Mouse (Mus musculus) neural tube, embryonic 11.5 days (tissue): ENCODE results near the gene Map1s. TPM values are rescaled to one million over a fixed set of nuclear protein-coding genes. Genes with fewer than 3 reads are reported as not detected.
A peak's percentile ranks its signal among the peaks of the same experiment; 100 is the strongest.

Experiments
- ATAC-seq: fragments of 200-750 bp; cut with Nextera tagmentation; 2 replicates; pipeline ENCODE4 v1.8.0; 2017; ENCODE audit warnings: moderate number of reproducible peaks, mild to moderate bottlenecking, moderate TSS enrichment, moderate library complexity; ENCODE audit not compliant: insufficient read depth, low FRiP score, low TSS enrichment
- DNase-seq: peaks from one replicate; pipeline ENCODE4 v3.0.0-alpha.2; 2015; ENCODE audit warnings: low spot score
- H3K27ac ChIP-seq: fragments of 300-500 bp; sonication (generic); 2 replicates; pipeline ENCODE4 v1.5.1; 2014; ENCODE audit warnings: low read depth, mild to moderate bottlenecking, low read length
- H3K27me3 ChIP-seq: fragments of 300-500 bp; sonication (generic); 2 replicates; pipeline ENCODE4 v1.6.1; 2014; ENCODE audit warnings: mild to moderate bottlenecking, low read length, mixed read lengths; ENCODE audit not compliant: control insufficient read depth, insufficient read depth
- H3K36me3 ChIP-seq: fragments of 300-500 bp; sonication (generic); 2 replicates; pipeline ENCODE4 v1.6.1; 2014; ENCODE audit warnings: mild to moderate bottlenecking, low read length, moderate library complexity, mixed read lengths; ENCODE audit not compliant: control insufficient read depth, insufficient read depth
- H3K4me1 ChIP-seq: fragments of 300-500 bp; sonication (generic); 2 replicates; pipeline ENCODE4 v1.6.1; 2014; ENCODE audit warnings: low read length, mixed read lengths; ENCODE audit not compliant: control insufficient read depth, insufficient read depth
- H3K4me2 ChIP-seq: fragments of 300-500 bp; sonication (generic); 2 replicates; pipeline ENCODE4 v1.6.1; 2014; ENCODE audit warnings: low read depth, mild to moderate bottlenecking, moderate library complexity
- H3K4me3 ChIP-seq: fragments of 300-500 bp; sonication (generic); 2 replicates; pipeline ENCODE4 v1.5.1; 2014; ENCODE audit warnings: low read depth, low read length
- H3K9ac ChIP-seq: fragments of 300-500 bp; sonication (generic); 2 replicates; pipeline ENCODE4 v1.6.1; 2014; ENCODE audit warnings: mild to moderate bottlenecking, low read length
- H3K9me3 ChIP-seq: fragments of 300-500 bp; sonication (generic); 2 replicates; pipeline ENCODE4 v1.6.1; 2016; ENCODE audit warnings: low read length; ENCODE audit not compliant: control insufficient read depth
- WGBS: fragments of 180-500 bp; shearing (Covaris S2); extraction: QIAGEN DNeasy Blood & Tissue Kit; methylation state at CpG from one replicate; pipeline ENCODE4 v1.1.7; 2014; 5-methylcytosine and 5-hydroxymethylcytosine counted together
- polyA plus RNA-seq: library from polyadenylated mRNA; unstranded; fragments of >200 nt; fragmentation: Nextera tagmentation; extraction: Ambion mirVana; gene quantifications from 2 replicates; pipeline ENCODE4 v1.2.1, GENCODE M21; 2014

The Map1s gene
- polyA plus RNA-seq, 1 experiment from 2014 or later, result 47.1 TPM

DNA sequence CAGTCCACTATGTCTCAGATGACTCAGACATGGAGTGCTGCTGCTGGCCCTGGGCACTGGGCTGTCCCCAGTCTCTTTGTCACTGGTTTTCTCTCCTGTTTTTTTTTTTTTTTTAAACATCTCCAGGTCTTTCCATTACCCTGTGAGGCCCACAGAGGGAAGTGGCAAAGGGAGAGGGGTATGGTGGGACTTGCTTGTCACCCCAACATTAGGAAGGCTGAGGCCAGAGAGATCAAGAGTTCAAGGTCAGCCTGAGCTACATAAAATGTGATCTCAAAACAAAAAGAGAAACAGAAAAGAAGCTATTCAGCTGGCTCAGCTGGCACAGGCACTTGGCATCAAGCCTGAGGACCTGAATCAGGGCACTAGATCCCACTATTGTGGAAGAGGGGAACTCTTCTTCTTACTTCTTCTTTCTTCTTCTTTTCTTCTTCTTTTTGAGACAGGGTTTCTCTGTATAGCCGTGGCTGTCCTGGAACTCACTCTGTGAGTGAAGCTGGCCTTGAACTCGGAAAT lies 4.8 kb upstream of the Map1s start:
- ATAC-seq (no peak), DNase-seq (no peak)
- H3K27me3 ChIP-seq, result no peaks in the 10 kb centered on the region
- H3K4me3 ChIP-seq, result no peak overlapping the region
- H3K4me2 ChIP-seq, result no peak overlapping the region
- no peak overlapping the region for H3K9ac ChIP-seq
- WGBS, result 82% methylated on average over 2 of the region's 2 CpGs
- H3K36me3 ChIP-seq, result no peaks in the 10 kb centered on the region
- peaks cover 8% of the 10 kb centered on the region for H3K4me1 ChIP-seq
- H3K27ac ChIP-seq, result no peak overlapping the region
- H3K9me3 ChIP-seq, result no peaks in the 10 kb centered on the region

DNA sequence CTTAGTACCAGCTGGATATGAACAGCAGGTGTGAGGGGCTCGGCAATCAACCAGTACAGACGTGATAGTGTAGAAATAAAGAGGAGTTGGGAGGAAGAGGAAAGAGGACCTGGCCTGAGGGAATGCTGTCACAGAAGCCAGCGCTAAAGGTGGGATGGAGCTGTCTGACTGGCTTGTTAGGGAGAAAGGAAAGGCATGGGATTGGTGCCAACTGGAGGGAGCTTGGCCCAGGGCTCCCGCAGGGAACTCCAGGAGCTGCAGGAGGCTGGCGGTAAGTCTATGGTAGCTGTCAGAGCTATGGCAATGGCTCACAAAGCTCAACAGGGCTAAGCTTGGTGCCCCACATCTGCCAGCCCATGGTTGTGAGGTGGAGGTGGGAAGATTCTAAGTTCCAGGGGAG lies 3.5 kb upstream of the Map1s start:
- Histone ChIP-seq H3K4me3 (no peak overlapping the region), H3K9me3 (no peaks in the 10 kb centered on the region), H3K4me2 (no peak overlapping the region), H3K4me1 (peaks cover 11% of the 10 kb centered on the region), H3K27me3 (no peaks in the 10 kb centered on the region), H3K36me3 (no peaks in the 10 kb centered on the region), H3K27ac (no peak overlapping the region), H3K9ac (no peak overlapping the region)
- WGBS, result 43% methylated on average over 5 of the region's 5 CpGs
- no peak for DNase-seq
- ATAC-seq, result no peak

DNA sequence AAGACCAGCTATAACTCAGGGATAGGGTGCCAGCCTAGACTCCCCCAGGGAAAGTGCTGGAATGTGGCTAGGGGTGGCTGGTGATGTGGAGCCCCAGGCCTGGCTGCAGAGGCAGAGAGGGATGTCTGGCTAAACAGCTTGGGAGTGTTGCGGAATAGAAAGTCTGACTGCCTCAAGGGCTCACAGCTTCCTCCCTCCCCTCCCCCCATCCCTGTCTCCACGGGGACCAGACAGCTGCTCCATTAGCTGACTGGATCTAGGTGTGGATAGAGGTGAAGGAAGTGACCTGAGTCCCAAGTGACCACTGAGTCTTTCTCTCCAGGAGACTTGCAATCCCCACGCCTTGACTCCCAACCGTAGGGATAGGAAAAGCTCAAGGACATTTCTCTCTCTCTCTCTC lies 2.6 kb upstream of the Map1s start:
- 53% methylated on average over 4 of the region's 4 CpGs for WGBS
- no peaks in the 10 kb centered on the region for H3K36me3 ChIP-seq
- H3K4me3 ChIP-seq, result no peak overlapping the region
- H3K9me3 ChIP-seq, result no peaks in the 10 kb centered on the region
- H3K4me2 ChIP-seq, result no peak overlapping the region
- peaks cover 11% of the 10 kb centered on the region for H3K4me1 ChIP-seq
- DNase-seq (no peak), ATAC-seq (no peak)
- H3K27ac ChIP-seq, result no peak overlapping the region
- H3K9ac ChIP-seq, result peak overlapping the region; percentile 26; the same call in 1 of the 2 replicates
- no peaks in the 10 kb centered on the region for H3K27me3 ChIP-seq

DNA sequence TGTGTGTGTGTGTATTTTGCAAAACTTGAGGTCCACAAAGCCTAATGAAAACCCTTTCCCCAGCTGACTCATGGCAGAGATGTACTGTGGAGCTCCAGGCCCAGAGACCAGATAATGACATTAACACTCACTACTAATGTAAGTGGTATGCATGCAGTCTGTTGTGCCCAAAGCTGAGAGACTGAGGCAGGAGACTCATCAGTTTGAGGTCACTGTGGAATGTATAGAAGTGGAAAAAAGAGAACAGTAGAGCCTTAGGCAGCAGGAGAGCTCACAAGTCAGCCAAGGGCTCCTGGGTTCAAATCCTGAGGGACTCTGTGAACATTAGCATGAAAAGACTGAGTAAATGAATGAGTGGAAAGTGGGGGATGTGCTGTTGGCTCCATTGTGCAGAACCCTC lies 2.1 kb upstream of the Map1s start:
- H3K27me3 ChIP-seq, result no peaks in the 10 kb centered on the region
- ATAC-seq, result no peak
- no peak overlapping the region for H3K4me2 ChIP-seq
- no peak for DNase-seq
- no peak overlapping the region for H3K9ac ChIP-seq
- no peaks in the 10 kb centered on the region for H3K36me3 ChIP-seq
- H3K27ac ChIP-seq, result no peak overlapping the region
- no peak overlapping the region for H3K4me3 ChIP-seq
- no peaks in the 10 kb centered on the region for H3K9me3 ChIP-seq
- peaks cover 11% of the 10 kb centered on the region for H3K4me1 ChIP-seq

DNA sequence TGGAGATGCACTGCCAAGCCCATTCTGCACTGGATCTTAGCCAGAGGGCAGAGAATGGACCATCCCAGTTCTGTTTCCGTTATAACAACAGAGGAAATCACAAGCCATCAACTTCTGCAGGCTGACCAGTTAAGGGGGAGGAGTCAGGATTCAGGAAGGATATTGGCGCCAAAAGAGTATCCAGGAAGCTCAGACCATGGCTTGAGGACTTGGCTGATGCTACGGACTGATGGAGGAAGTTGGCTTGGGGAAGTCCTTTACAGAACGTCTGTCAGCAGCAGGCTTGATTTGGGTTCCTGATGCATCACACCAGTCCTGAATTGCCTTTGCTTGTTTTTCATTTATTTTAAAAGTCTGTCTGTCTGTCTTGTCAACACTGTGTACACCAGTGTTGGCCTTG lies 1.2 kb upstream of the Map1s start:
- DNase-seq (no peak), ATAC-seq (no peak)
- 63% methylated on average over 4 of the region's 4 CpGs for WGBS
- Histone ChIP-seq H3K4me2 (no peak overlapping the region), H3K9ac (no peak overlapping the region), H3K4me1 (peaks cover 11% of the 10 kb centered on the region), H3K4me3 (no peak overlapping the region), H3K36me3 (no peaks in the 10 kb centered on the region), H3K27me3 (no peaks in the 10 kb centered on the region), H3K9me3 (no peaks in the 10 kb centered on the region), H3K27ac (no peak overlapping the region)

DNA sequence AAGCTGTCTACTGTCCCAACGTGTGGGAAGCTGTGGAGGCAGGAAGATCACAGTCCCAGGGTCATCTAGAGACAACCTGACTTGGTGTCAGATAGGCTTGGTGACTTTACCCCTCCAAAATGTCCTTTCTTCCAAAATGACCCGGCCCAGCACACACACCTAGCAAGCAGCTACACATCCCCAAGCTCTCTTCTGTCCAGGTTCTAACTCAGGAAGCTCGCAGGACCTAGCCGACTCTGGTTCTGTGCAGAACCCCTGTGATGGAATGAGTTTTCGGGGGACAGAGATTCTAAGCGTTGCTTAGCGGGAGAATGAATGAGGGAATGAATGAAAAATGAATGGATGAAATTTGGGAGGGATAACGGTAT lies 285 bp upstream of the Map1s start:
- no peak overlapping the region; the same call in 1 of the 2 replicates for H3K27ac ChIP-seq
- WGBS, result 20% methylated on average over 8 of the region's 8 CpGs

DNA sequence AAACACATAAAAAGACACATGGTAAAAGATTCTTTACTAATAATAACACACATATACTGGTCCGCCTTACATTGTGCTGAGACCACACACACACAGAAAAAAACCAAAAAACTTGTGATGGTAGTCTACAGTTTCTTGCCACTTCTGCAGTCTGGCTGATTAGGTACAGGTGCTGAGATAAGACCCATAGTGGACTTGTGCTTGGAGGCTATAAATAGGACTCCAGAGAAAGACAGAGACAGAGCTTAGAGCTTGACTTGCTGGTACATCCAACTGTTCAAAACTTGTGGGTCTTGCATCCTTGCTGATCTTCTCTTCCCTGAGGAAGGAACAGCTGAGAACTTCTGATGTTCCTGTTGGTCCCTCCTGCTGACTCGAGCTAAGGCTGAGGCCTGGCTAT lies 1.8 kb downstream of the Map1s start:
- Histone ChIP-seq H3K9ac (no peak overlapping the region), H3K36me3 (peaks cover 6% of the 10 kb centered on the region; the same call in 1 of the 2 replicates), H3K27me3 (no peaks in the 10 kb centered on the region), H3K27ac (no peak overlapping the region), H3K4me2 (no peak overlapping the region), H3K9me3 (no peaks in the 10 kb centered on the region), H3K4me3 (no peak overlapping the region), H3K4me1 (peaks cover 11% of the 10 kb centered on the region)
- ATAC-seq (no peak), DNase-seq (no peak)
- WGBS, result 91% methylated on average over 2 of the region's 2 CpGs

More for the DNA sequence above, 285 bp upstream of the Map1s start:
- H3K4me3 ChIP-seq, result peak overlapping the region; percentile 91
- H3K36me3 ChIP-seq, result no peaks in the 10 kb centered on the region
- peak overlapping the region; percentile 90 for H3K9ac ChIP-seq
- peak overlapping the region; percentile 97 for H3K4me2 ChIP-seq
- H3K4me1 ChIP-seq, result peaks cover 11% of the 10 kb centered on the region
- H3K27me3 ChIP-seq, result no peaks in the 10 kb centered on the region
- peak; percentile 25 for DNase-seq
- H3K9me3 ChIP-seq, result no peaks in the 10 kb centered on the region
- ATAC-seq, result peak; percentile 22

DNA sequence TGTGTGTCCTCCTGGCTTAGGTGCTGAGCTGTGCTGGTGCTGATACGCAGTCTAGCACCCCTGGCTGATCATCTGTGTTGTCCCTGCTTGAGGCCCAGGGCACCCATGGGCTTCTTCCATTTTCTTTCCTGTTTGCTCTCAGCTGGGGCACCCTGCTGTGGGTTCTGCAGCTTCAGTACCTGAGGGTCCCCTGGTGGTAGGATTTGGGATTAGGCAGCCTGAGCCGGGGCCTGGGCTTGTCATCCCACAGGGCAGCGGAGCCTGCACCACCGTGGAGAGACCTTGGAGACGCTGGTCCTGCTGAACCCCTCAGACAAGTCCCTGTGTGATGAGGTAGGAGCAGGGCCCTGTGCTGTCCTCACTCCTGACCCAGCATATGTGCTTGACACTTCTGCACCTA lies 5.9 kb downstream of the Map1s start:
- Histone ChIP-seq H3K36me3 (peaks cover 38% of the 10 kb centered on the region), H3K27me3 (no peaks in the 10 kb centered on the region), H3K4me2 (no peak overlapping the region), H3K9me3 (no peaks in the 10 kb centered on the region), H3K4me1 (peaks cover 5% of the 10 kb centered on the region), H3K4me3 (no peak overlapping the region), H3K9ac (no peak overlapping the region), H3K27ac (no peak overlapping the region)
- 82% methylated on average over 5 of the region's 5 CpGs for WGBS
- ATAC-seq (no peak), DNase-seq (no peak)

DNA sequence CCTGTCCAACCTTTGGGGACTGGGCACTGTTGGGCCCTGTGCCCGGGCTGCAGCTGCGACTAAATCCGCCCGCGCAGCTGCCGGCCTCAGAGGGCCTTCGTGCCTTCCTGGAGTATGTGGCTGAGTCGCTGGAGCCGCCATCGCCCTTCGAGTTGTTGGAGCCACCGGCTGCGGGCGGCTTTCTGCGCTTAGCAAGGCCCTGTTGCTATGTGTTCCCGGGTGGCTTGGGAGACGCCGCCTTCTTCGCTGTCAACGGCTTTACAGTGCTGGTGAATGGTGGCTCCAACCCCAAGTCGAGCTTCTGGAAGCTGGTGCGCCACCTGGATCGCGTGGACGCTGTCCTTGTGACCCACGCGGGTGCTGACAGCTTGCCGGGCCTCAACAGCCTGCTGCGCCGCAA lies 7.2 kb downstream of the Map1s start:
- Histone ChIP-seq H3K27ac (no peak overlapping the region), H3K9me3 (no peaks in the 10 kb centered on the region), H3K36me3 (peaks cover 47% of the 10 kb centered on the region), H3K4me1 (no peaks in the 10 kb centered on the region), H3K4me2 (no peak overlapping the region), H3K27me3 (no peaks in the 10 kb centered on the region), H3K4me3 (no peak overlapping the region), H3K9ac (no peak overlapping the region)
- no peak for DNase-seq
- no peak for ATAC-seq
- 95% methylated on average over 29 of the region's 30 CpGs for WGBS
